In the genomic region with DNA sequence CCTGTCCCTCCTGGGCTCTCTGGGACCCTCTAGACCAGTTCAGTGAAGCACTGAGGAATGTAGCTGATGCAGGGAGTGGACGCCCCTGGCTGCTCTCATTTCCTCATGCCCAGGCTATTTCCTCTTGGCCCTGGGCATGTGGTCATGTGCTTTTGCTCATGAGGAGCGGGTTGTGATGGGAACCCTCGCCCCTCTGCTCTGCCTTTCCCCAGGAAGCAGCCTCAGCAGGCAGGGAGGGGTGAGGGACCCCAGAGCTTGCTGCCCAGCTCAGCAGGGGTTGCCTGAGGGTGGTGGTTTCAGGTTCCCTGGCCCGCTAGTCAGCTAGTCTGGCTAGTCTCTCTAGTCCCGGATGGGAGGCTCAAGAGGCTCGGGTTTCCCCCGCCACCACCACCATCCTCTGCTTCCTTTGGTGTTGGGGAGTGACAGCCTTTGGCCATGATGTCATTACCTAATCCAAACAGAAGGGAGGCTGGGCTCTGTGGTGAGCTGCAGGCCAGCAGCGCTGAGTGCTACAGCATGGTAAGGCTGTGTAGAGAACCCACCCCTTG, we compare ENCODE assay signal across 8 mouse cellular contexts. TPM values are rescaled to one million over a fixed set of nuclear protein-coding genes. Genes with fewer than 3 reads are reported as not detected.
DNase-seq lines count a peak whose midpoint lies in the region; ATAC-seq lines count a peak whose summit lies in the region.

No protein-coding gene starts in this region.

- H3K9ac ChIP-seq in forebrain, embryonic 14.5 days (ENCODE audit: low read length) = peak overlapping the region; percentile 35; the same call in 1 of the 2 replicates
- H3K9ac ChIP-seq in limb, embryonic 13.5 days = peak overlapping the region; percentile 50; the same call in 1 of the 2 replicates
- H3K9ac ChIP-seq in midbrain, embryonic 12.5 days (replicated peaks) = 0 out of 2 replicates have a peak overlapping the region, but pooled peaks have one; percentile 11

- H3K4me1 ChIP-seq in forebrain, embryonic 14.5 days (ENCODE audit: control insufficient read depth, insufficient read depth, low read length) = peaks cover 3% of the 10 kb centered on the region; the same call in 1 of the 2 replicates
- peaks cover 60% of the 10 kb centered on the region for H3K4me1 ChIP-seq in limb, embryonic 13.5 days
- peaks cover 7% of the 10 kb centered on the region; the same call in 1 of the 2 replicates for H3K4me1 ChIP-seq in midbrain, embryonic 12.5 days

- ATAC-seq in forebrain, embryonic 14.5 days = no peak
- peak; percentile 70 for ATAC-seq in limb, embryonic 13.5 days (ENCODE audit: low FRiP score, low read depth)
- ATAC-seq in midbrain, embryonic 12.5 days (ENCODE audit: low FRiP score, low read depth) = no peak

- no peak overlapping the region for H3K27ac ChIP-seq in forebrain, embryonic 14.5 days (ENCODE audit: low read depth, low read length)
- peak overlapping the region; percentile 89 for H3K27ac ChIP-seq in limb, embryonic 13.5 days
- no peak overlapping the region for H3K27ac ChIP-seq in midbrain, embryonic 12.5 days (replicated peaks)

- no peaks in the 10 kb centered on the region for H3K9me3 ChIP-seq in forebrain, embryonic 14.5 days (replicated peaks; ENCODE audit: control insufficient read depth, low read length)
- no peaks in the 10 kb centered on the region for H3K9me3 ChIP-seq in limb, embryonic 13.5 days
- H3K9me3 ChIP-seq in midbrain, embryonic 12.5 days = no peaks in the 10 kb centered on the region

- no peaks in the 10 kb centered on the region for H3K36me3 ChIP-seq in forebrain, embryonic 14.5 days (ENCODE audit: control insufficient read depth, insufficient read depth, low read length)
- H3K36me3 ChIP-seq in limb, embryonic 13.5 days = no peaks in the 10 kb centered on the region
- H3K36me3 ChIP-seq in midbrain, embryonic 12.5 days = no peaks in the 10 kb centered on the region

- H3K4me2 ChIP-seq in forebrain, embryonic 14.5 days (ENCODE audit: low read length) = no peak overlapping the region
- peak overlapping the region; percentile 45 for H3K4me2 ChIP-seq in limb, embryonic 13.5 days (replicated peaks)
- H3K4me2 ChIP-seq in midbrain, embryonic 12.5 days (replicated peaks) = no peak overlapping the region

- no peak overlapping the region for H3K4me3 ChIP-seq in forebrain, embryonic 14.5 days (ENCODE audit: low read depth, low read length)
- H3K4me3 ChIP-seq in limb, embryonic 13.5 days = peak overlapping the region; percentile 10; the same call in 1 of the 2 replicates
- no peak overlapping the region for H3K4me3 ChIP-seq in midbrain, embryonic 12.5 days

- DNase-seq in testis, postnatal 10 days (ENCODE audit: low spot score) = peak; percentile 46
- DNase-seq in testis, postnatal 14 days (ENCODE audit: low spot score) = no peak
- no peak for DNase-seq in forebrain, embryonic 14.5 days (ENCODE audit: low spot score)
- peak; percentile 76 for DNase-seq in heart, postnatal 4 days
- no peak for DNase-seq in frontal cortex, adult 2 months (ENCODE audit: extremely low spot score in 1 of 2, low spot score in 1 of 2)
- no peak for DNase-seq in adipocyte (ENCODE audit: low spot score)

- no peaks in the 10 kb centered on the region for H3K27me3 ChIP-seq in forebrain, embryonic 14.5 days (replicated peaks; ENCODE audit: control insufficient read depth, insufficient read depth, low read length)
- no peaks in the 10 kb centered on the region for H3K27me3 ChIP-seq in limb, embryonic 13.5 days
- H3K27me3 ChIP-seq in midbrain, embryonic 12.5 days = no peaks in the 10 kb centered on the region

- 13% methylated on average over 8 of the region's 8 CpGs for WGBS in forebrain, embryonic 14.5 days
- WGBS in limb, embryonic 13.5 days = 3% methylated on average over 8 of the region's 8 CpGs
- 7% methylated on average over 8 of the region's 8 CpGs for WGBS in midbrain, embryonic 12.5 days

RNA-seq across cellular contexts. Expression of a gene that starts 7.5 kb away (rescaled TPM):
- 62.9 and 71.7 TPM in 2 replicates for polyA plus RNA-seq in forebrain, embryonic 14.5 days (2014; fragmentation: Nextera tagmentation; extraction: Ambion mirVana)
- 100 to 1,000 TPM; 206 to 223 TPM for total RNA-seq in heart, postnatal 4 days (2021)
- 115 and 116 TPM in 2 replicates for polyA plus RNA-seq in limb, embryonic 13.5 days (2015; fragmentation: Nextera tagmentation; extraction: Ambion mirVana)
- 49.4 and 50.3 TPM in 2 replicates for polyA plus RNA-seq in midbrain, embryonic 12.5 days (2016; fragmentation: Nextera tagmentation; extraction: Ambion mirVana)
- 192 and 218 TPM in 2 replicates for polyA plus RNA-seq in frontal cortex, adult 2 months (2012; rRNA removed)

RNA-seq across cellular contexts. Expression of a gene that starts 20.7 kb away (rescaled TPM):
- polyA plus RNA-seq in forebrain, embryonic 14.5 days (2014; fragmentation: Nextera tagmentation; extraction: Ambion mirVana) = 0.11 TPM in 2 replicates
- total RNA-seq in heart, postnatal 4 days (2021) = 1 to 10 TPM; 1.9 to 2.5 TPM
- 0.55 and 0.86 TPM in 2 replicates for polyA plus RNA-seq in limb, embryonic 13.5 days (2015; fragmentation: Nextera tagmentation; extraction: Ambion mirVana)
- 0.18 and 0.40 TPM in 2 replicates for polyA plus RNA-seq in midbrain, embryonic 12.5 days (2016; fragmentation: Nextera tagmentation; extraction: Ambion mirVana)
- 0.52 and 0.76 TPM in 2 replicates for polyA plus RNA-seq in frontal cortex, adult 2 months (2012; rRNA removed)

RNA-seq across cellular contexts. Expression of a gene that starts 38.8 kb away (rescaled TPM):
- 3.0 TPM in 2 replicates for polyA plus RNA-seq in forebrain, embryonic 14.5 days (2014; fragmentation: Nextera tagmentation; extraction: Ambion mirVana)
- 10 to 100 TPM; 20.2 to 24.4 TPM for total RNA-seq in heart, postnatal 4 days (2021)
- 7.3 TPM in 2 replicates for polyA plus RNA-seq in limb, embryonic 13.5 days (2015; fragmentation: Nextera tagmentation; extraction: Ambion mirVana)
- polyA plus RNA-seq in midbrain, embryonic 12.5 days (2016; fragmentation: Nextera tagmentation; extraction: Ambion mirVana) = 1.7 and 1.8 TPM in 2 replicates
- 38.5 and 52.4 TPM in 2 replicates for polyA plus RNA-seq in frontal cortex, adult 2 months (2012; rRNA removed)

RNA-seq across cellular contexts. Expression of a gene that starts 55.8 kb away (rescaled TPM):
- 21.4 and 22.8 TPM in 2 replicates for polyA plus RNA-seq in forebrain, embryonic 14.5 days (2014; fragmentation: Nextera tagmentation; extraction: Ambion mirVana)
- total RNA-seq in heart, postnatal 4 days (2021) = 10 to 100 TPM; 19.6 to 20.2 TPM
- polyA plus RNA-seq in limb, embryonic 13.5 days (2015; fragmentation: Nextera tagmentation; extraction: Ambion mirVana) = 31.1 and 32.1 TPM in 2 replicates
- 29.3 and 30.9 TPM in 2 replicates for polyA plus RNA-seq in midbrain, embryonic 12.5 days (2016; fragmentation: Nextera tagmentation; extraction: Ambion mirVana)
- polyA plus RNA-seq in frontal cortex, adult 2 months (2012; rRNA removed) = 38.3 and 40.2 TPM in 2 replicates

Comparison
In these comparisons a context has a peak if more than half of its experiments do, and no peak if none do; other contexts are left out.
1. DNase-seq: peak in testis, postnatal 10 days (single experiment) and heart, postnatal 4 days (single experiment); none in testis, postnatal 14 days (single experiment), forebrain, embryonic 14.5 days (single experiment), frontal cortex, adult 2 months (0 of 2) and adipocyte (single experiment).
2. Peak in every context shown above with its lines, with median percentiles within 50 percentile points of each other: H3K9ac ChIP-seq.